Mouse (Mus musculus) embryonic facial prominence, embryonic 12.5 days (tissue): ENCODE results near the gene Aldh5a1. TPM values are rescaled to one million over a fixed set of nuclear protein-coding genes. Genes with fewer than 3 reads are reported as not detected.

Experiments
- ATAC-seq: fragments of 200-750 bp; cut with Nextera tagmentation; 2 replicates; pipeline ENCODE4 v1.8.0; 2017; ENCODE audit not compliant: insufficient number of reproducible peaks, insufficient read depth, low FRiP score, low TSS enrichment
- H3K27ac ChIP-seq: fragments of 300-500 bp; sonication (generic); 2 replicates; pipeline ENCODE4 v1.5.1; 2016; ENCODE audit warnings: mild to moderate bottlenecking
- H3K27me3 ChIP-seq: fragments of 300-500 bp; sonication (generic); 2 replicates; pipeline ENCODE4 v1.6.1; 2016; ENCODE audit warnings: mild to moderate bottlenecking, moderate library complexity
- H3K36me3 ChIP-seq: fragments of 300-500 bp; sonication (generic); 2 replicates; pipeline ENCODE4 v1.6.1; 2016; ENCODE audit warnings: mild to moderate bottlenecking
- H3K4me1 ChIP-seq: fragments of 300-500 bp; sonication (generic); 2 replicates; pipeline ENCODE4 v1.6.1; 2016
- H3K4me2 ChIP-seq: fragments of 300-500 bp; sonication (generic); replicated peaks from 2 replicates; pipeline ENCODE4 v1.6.1; 2016; ENCODE audit warnings: mild to moderate bottlenecking, moderate library complexity
- H3K4me3 ChIP-seq: fragments of 300-500 bp; sonication (generic); 2 replicates; pipeline ENCODE4 v1.5.1; 2016; ENCODE audit warnings: mild to moderate bottlenecking
- H3K9ac ChIP-seq: fragments of 300-500 bp; sonication (generic); 2 replicates; pipeline ENCODE4 v1.6.1; 2016; ENCODE audit warnings: mild to moderate bottlenecking, moderate library complexity
- H3K9me3 ChIP-seq: fragments of 300-500 bp; sonication (generic); 2 replicates; pipeline ENCODE4 v1.6.1; 2016; ENCODE audit warnings: mild to moderate bottlenecking, moderate library complexity
- WGBS: fragments of 180-500 bp; shearing (Covaris S2); methylation state at CpG from one replicate; pipeline ENCODE4 v1.1.7; 2016; 5-methylcytosine and 5-hydroxymethylcytosine counted together
- polyA plus RNA-seq: library from polyadenylated mRNA; unstranded; fragments of >200 nt; fragmentation: Nextera tagmentation; extraction: Ambion mirVana; gene quantifications from 2 replicates; pipeline ENCODE4 v1.2.1, GENCODE M21; 2016

Gene Aldh5a1
- polyA plus RNA-seq, 1 experiment from 2014 or later = 8.1 TPM

- Histone ChIP-seq H3K36me3 (no peaks in the 10 kb centered on the region), H3K4me1 (no peaks in the 10 kb centered on the region), H3K4me2 (no peak overlapping the region), H3K4me3 (no peak overlapping the region), H3K27ac (no peak overlapping the region), H3K9me3 (no peaks in the 10 kb centered on the region), H3K9ac (no peak overlapping the region), H3K27me3 (no peaks in the 10 kb centered on the region)
- no peak for ATAC-seq
- 87% methylated on average over 2 of the region's 2 CpGs for WGBS
These were observed 35.5 kb downstream of the Aldh5a1 start for GRCm38 (mm10) chr13:24901916-24902315.

- H3K27ac ChIP-seq = no peak overlapping the region
- WGBS = 77% methylated on average over 2 of the region's 2 CpGs
- H3K4me3 ChIP-seq = no peak overlapping the region
- H3K4me1 ChIP-seq = no peaks in the 10 kb centered on the region
- H3K36me3 ChIP-seq = no peaks in the 10 kb centered on the region
- no peak overlapping the region for H3K9ac ChIP-seq
- H3K27me3 ChIP-seq = no peaks in the 10 kb centered on the region
- ATAC-seq = no peak
- no peaks in the 10 kb centered on the region for H3K9me3 ChIP-seq
- no peak overlapping the region for H3K4me2 ChIP-seq
These were observed 43.6 kb downstream of the Aldh5a1 start for GRCm38 (mm10) chr13:24893880-24894279.

DNA sequence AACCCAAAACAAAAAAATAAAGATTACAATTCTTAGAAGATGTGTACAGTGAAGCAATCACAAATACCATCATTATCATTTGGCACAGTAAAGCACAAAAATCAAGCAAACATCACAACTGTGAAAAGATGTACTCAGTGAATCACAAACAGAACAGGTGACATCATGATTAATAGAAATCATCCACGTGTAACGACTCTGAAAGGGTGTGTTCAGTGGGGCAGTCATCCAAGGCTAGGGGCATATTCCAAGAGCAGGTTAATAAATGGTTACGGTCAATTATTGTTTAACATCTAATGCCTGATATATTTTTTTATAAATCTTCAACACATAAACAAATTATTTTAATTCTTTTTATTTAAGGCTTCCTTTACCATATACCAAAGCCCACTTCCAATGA, 44.9 kb downstream of the Aldh5a1 start:
- no peak for ATAC-seq
- Histone ChIP-seq H3K36me3 (no peaks in the 10 kb centered on the region), H3K9me3 (no peaks in the 10 kb centered on the region), H3K27ac (no peak overlapping the region), H3K27me3 (no peaks in the 10 kb centered on the region), H3K4me2 (no peak overlapping the region), H3K4me1 (no peaks in the 10 kb centered on the region), H3K4me3 (no peak overlapping the region), H3K9ac (no peak overlapping the region)
- WGBS = 93% methylated on average over 3 of the region's 3 CpGs

DNA sequence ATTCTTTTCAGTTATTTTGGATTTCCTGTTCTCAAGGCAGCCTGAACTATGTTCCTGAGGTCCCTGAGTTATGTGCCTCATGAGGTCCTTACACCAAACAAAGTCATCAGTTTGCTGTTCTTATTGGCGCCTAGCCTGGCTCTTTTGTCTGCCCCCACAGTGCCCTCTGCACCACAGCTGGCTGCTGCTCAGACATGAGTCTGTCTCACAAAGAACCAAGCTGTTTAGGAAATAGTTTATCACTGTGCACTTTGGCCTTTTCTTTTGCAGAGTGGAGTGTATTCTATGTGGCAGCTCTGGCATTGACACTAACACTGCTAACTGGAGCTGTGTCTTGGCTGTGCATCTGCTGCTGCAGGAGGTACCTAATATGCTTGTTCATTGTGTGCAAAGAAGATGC, 47.9 kb downstream of the Aldh5a1 start:
- ATAC-seq = no peak
- H3K27me3 ChIP-seq = no peaks in the 10 kb centered on the region
- 71% methylated on average over 1 of the region's 1 CpGs for WGBS
- no peaks in the 10 kb centered on the region for H3K4me1 ChIP-seq
- no peak overlapping the region for H3K27ac ChIP-seq
- H3K36me3 ChIP-seq = no peaks in the 10 kb centered on the region
- H3K4me2 ChIP-seq = no peak overlapping the region
- no peak overlapping the region for H3K4me3 ChIP-seq
- H3K9ac ChIP-seq = no peak overlapping the region
- H3K9me3 ChIP-seq = no peaks in the 10 kb centered on the region

GRCm38 (mm10) chr13:24882411-24882810, 55.0 kb downstream of the Aldh5a1 start:
- Histone ChIP-seq H3K4me1 (no peaks in the 10 kb centered on the region), H3K9ac (no peak overlapping the region), H3K36me3 (no peaks in the 10 kb centered on the region), H3K4me3 (no peak overlapping the region), H3K9me3 (no peaks in the 10 kb centered on the region), H3K4me2 (no peak overlapping the region), H3K27me3 (no peaks in the 10 kb centered on the region), H3K27ac (no peak overlapping the region)
- ATAC-seq = no peak
- 95% methylated on average over 6 of the region's 6 CpGs for WGBS

GRCm38 (mm10) chr13:24880704-24881103, 56.8 kb downstream of the Aldh5a1 start:
- H3K4me2 ChIP-seq = no peak overlapping the region
- H3K4me3 ChIP-seq = no peak overlapping the region
- H3K27me3 ChIP-seq = no peaks in the 10 kb centered on the region
- no peak for ATAC-seq
- no peak overlapping the region for H3K9ac ChIP-seq
- H3K36me3 ChIP-seq = no peaks in the 10 kb centered on the region
- 90% methylated on average over 5 of the region's 5 CpGs for WGBS
- 0 out of 2 replicates have a peak, but pooled peaks cover 1% of the 10 kb centered on the region for H3K9me3 ChIP-seq
- no peaks in the 10 kb centered on the region for H3K4me1 ChIP-seq
- H3K27ac ChIP-seq = no peak overlapping the region

GRCm38 (mm10) chr13:24880208-24880607, 57.3 kb downstream of the Aldh5a1 start:
- 0 out of 2 replicates have a peak, but pooled peaks cover 6% of the 10 kb centered on the region for H3K9me3 ChIP-seq
- no peaks in the 10 kb centered on the region for H3K36me3 ChIP-seq
- ATAC-seq = no peak
- no peak overlapping the region for H3K4me2 ChIP-seq
- no peak overlapping the region for H3K9ac ChIP-seq
- H3K4me3 ChIP-seq = no peak overlapping the region
- 87% methylated on average over 6 of the region's 6 CpGs for WGBS
- no peaks in the 10 kb centered on the region for H3K27me3 ChIP-seq
- no peak overlapping the region for H3K27ac ChIP-seq
- no peaks in the 10 kb centered on the region for H3K4me1 ChIP-seq

DNA sequence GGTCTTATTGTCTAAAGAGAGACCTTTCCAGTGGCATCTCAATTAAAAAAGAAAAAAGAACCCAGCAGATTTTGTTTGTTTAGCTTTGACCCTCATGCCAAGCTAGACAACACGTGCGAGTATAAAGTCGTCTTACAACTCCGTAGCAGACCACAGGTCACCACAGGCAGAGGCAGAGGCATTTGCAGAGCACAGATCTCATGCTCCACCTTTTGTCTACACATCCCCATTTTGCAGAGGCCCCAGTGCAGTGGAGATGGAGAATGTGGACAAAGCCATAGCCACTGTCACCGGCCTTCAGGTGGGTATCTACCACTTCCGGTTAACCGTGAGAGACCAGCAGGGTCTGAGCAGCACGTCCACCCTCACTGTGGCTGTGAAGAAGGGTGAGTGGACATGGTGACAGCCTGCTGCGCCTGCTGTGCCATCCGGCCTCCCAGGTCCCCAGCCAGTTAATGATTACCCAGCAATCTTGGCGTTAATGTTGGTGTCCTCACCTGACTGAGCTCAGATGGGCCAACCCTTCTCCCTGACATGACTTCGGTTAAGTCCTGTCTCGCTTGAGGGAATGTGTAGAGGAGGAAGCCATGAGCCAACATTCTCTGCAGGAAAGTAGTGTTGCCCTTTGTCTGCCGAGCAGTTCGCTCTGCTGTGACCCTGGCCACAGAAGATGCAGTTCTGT, 58.0 kb downstream of the Aldh5a1 start:
- Histone ChIP-seq H3K36me3 (no peaks in the 10 kb centered on the region), H3K4me2 (no peak overlapping the region), H3K4me3 (no peak overlapping the region), H3K9ac (no peak overlapping the region), H3K9me3 (0 out of 2 replicates have a peak, but pooled peaks cover 6% of the 10 kb centered on the region), H3K4me1 (no peaks in the 10 kb centered on the region), H3K27ac (no peak overlapping the region), H3K27me3 (no peaks in the 10 kb centered on the region)
- ATAC-seq = no peak
- WGBS = 88% methylated on average over 15 of the region's 15 CpGs

DNA sequence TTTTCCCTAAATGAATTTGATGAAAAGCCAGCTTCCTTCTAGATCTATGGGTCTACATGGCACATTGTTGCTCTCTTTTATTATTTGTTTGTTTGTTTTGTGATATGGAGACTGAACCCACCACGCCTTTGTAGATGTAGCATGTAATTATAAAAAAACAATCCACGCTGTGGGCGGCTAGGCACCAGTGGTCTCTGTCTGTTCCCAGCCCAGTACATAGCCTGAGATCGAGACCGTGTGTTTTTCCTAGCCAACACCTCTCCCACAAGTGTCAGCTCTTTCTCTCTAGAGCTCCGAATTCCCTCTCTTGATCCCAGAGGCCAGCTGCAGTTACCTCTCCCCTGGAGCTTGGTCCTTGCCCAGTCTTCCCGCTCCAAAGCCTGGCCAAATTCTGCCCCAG, 69.2 kb downstream of the Aldh5a1 start:
- 87% methylated on average over 7 of the region's 7 CpGs for WGBS
- H3K27me3 ChIP-seq = no peaks in the 10 kb centered on the region

DNA sequence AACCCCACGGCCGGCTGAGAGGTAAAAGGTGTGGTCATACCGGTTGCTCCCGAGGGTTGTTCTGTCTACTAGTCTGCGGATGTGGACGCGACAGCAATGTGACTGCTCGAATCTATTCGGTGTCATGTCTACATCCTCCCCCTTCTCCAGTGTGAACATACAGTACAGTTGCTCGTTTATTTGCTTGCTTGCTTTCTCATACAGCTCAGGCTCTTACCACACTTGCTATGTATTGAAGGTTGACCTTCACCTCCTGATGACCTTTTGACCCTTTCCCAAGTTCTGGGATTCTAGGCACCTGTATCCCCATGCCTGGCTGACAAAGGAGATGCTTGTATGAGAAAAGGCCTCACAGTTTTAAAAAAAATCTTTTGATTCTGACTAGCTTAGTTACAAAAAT, 69.7 kb downstream of the Aldh5a1 start:
- H3K36me3 ChIP-seq = no peaks in the 10 kb centered on the region
- no peaks in the 10 kb centered on the region for H3K4me1 ChIP-seq
- no peak for ATAC-seq
- no peak overlapping the region for H3K27ac ChIP-seq
- H3K9me3 ChIP-seq = no peaks in the 10 kb centered on the region
- 90% methylated on average over 10 of the region's 10 CpGs for WGBS
- no peak overlapping the region for H3K4me3 ChIP-seq
- no peak overlapping the region for H3K9ac ChIP-seq
- H3K4me2 ChIP-seq = no peak overlapping the region
- H3K27me3 ChIP-seq = no peaks in the 10 kb centered on the region

More for the DNA sequence above, 69.2 kb downstream of the Aldh5a1 start:
- no peaks in the 10 kb centered on the region for H3K9me3 ChIP-seq
- H3K9ac ChIP-seq = no peak overlapping the region
- no peak overlapping the region for H3K4me3 ChIP-seq
- H3K4me2 ChIP-seq = no peak overlapping the region
- no peak for ATAC-seq
- no peaks in the 10 kb centered on the region for H3K36me3 ChIP-seq
- no peaks in the 10 kb centered on the region for H3K4me1 ChIP-seq
- no peak overlapping the region for H3K27ac ChIP-seq

- H3K27ac ChIP-seq = no peak overlapping the region
- no peaks in the 10 kb centered on the region for H3K9me3 ChIP-seq
- H3K4me1 ChIP-seq = no peaks in the 10 kb centered on the region
- H3K9ac ChIP-seq = no peak overlapping the region
- H3K27me3 ChIP-seq = no peaks in the 10 kb centered on the region
- no peaks in the 10 kb centered on the region for H3K36me3 ChIP-seq
- WGBS = 68% methylated on average over 9 of the region's 9 CpGs
- no peak overlapping the region for H3K4me2 ChIP-seq
- no peak for ATAC-seq
- no peak overlapping the region for H3K4me3 ChIP-seq
These were observed 70.7 kb downstream of the Aldh5a1 start for GRCm38 (mm10) chr13:24866430-24867402.

DNA sequence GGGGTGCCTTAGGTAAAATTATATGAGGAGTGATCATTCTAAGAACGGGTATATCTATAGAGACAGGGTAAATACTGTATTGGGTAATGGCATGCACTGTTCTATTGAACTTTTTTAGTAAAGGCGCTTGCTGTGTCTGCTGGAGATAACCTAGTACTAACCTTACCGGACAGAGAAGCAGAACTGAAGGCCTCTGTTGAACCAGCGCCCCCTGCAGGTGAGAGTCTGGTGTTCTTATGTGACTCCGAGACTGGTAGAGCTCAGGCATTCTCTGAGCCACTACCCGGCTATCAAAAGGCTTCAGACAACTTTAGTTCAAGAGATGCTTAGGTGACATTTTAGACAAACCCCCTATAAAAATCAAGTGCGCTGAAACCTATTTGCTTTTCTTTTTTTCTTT, 74.9 kb downstream of the Aldh5a1 start:
- Histone ChIP-seq H3K4me3 (no peak overlapping the region), H3K4me2 (no peak overlapping the region), H3K27me3 (no peaks in the 10 kb centered on the region), H3K4me1 (no peaks in the 10 kb centered on the region), H3K9me3 (no peaks in the 10 kb centered on the region), H3K36me3 (no peaks in the 10 kb centered on the region), H3K9ac (no peak overlapping the region), H3K27ac (no peak overlapping the region)
- ATAC-seq = no peak
- 61% methylated on average over 7 of the region's 7 CpGs for WGBS
